14 mouse cellular contexts compared by ENCODE assay signal in the genomic region with DNA sequence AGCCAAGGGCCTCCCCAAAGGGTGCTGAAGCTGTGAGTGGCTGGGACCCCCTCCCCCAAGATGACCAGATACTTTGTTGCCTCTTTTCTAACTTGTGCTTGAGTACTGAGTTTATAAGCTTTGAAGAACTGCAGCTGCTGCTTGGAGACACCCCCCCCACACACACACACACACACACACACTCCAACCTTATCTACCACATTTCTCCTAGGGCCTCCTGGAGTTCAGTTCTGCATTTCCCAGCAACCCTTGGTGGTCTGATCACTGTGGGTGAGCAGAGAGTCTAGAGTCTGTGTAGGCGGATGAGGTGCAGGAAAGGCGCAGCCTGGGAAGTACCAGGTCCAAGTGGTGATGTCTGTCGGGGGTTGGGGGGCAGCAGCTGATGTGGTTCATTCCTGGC.
"Had no signal": no experiment of that assay in that cellular context is flagged by ENCODE, and none has a peak within 500 bp of the region (broad histone marks: within the 10 kb centered on the region; RNA-seq: fewer than 3 reads in every experiment).

No protein-coding gene starts in this region.

- H3K4me2 ChIP-seq: hindbrain, embryonic 15.5 days; limb, embryonic 12.5 days; liver, embryonic 15.5 days; lung, embryonic 15.5 days; midbrain, embryonic 12.5 days; neural tube, embryonic 13.5 days had no signal

- H3K36me3 ChIP-seq: hindbrain, embryonic 15.5 days; limb, embryonic 12.5 days; liver, embryonic 15.5 days; lung, embryonic 15.5 days; midbrain, embryonic 12.5 days; neural tube, embryonic 13.5 days had no signal

- ATAC-seq: intestine, embryonic 16.5 days; midbrain, embryonic 16.5 days had no signal

- DNase-seq: kidney, postnatal 25 days; layer of hippocampus, adult 9-11 months; retina, postnatal 1 day; right cerebral cortex, postnatal 4 days; spleen, adult 18-20 months; thymus, postnatal 4 days had no signal

- H3K4me1 ChIP-seq: limb, embryonic 12.5 days; liver, embryonic 15.5 days; lung, embryonic 15.5 days had no signal

- H3K9ac ChIP-seq: hindbrain, embryonic 15.5 days; limb, embryonic 12.5 days; liver, embryonic 15.5 days; lung, embryonic 15.5 days; midbrain, embryonic 12.5 days; neural tube, embryonic 13.5 days had no signal

- H3K27ac ChIP-seq: hindbrain, embryonic 15.5 days; limb, embryonic 12.5 days; liver, embryonic 15.5 days; lung, embryonic 15.5 days; midbrain, embryonic 12.5 days; neural tube, embryonic 13.5 days had no signal

- H3K27me3 ChIP-seq: hindbrain, embryonic 15.5 days; limb, embryonic 12.5 days; liver, embryonic 15.5 days; lung, embryonic 15.5 days; midbrain, embryonic 12.5 days; neural tube, embryonic 13.5 days had no signal

- H3K9me3 ChIP-seq: hindbrain, embryonic 15.5 days; limb, embryonic 12.5 days; lung, embryonic 15.5 days; midbrain, embryonic 12.5 days had no signal

- H3K4me3 ChIP-seq: hindbrain, embryonic 15.5 days; limb, embryonic 12.5 days; liver, embryonic 15.5 days; lung, embryonic 15.5 days; midbrain, embryonic 12.5 days; neural tube, embryonic 13.5 days had no signal
